Mouse (Mus musculus): Measurements from ENCODE around the gene Slit2. TPM values are rescaled to one million over a fixed set of nuclear protein-coding genes. Genes with fewer than 3 reads are reported as not detected.

The Slit2 gene
- total RNA-seq, 2 experiments from 2014 or later: 47.8 to 49.0 TPM

GRCm38 (mm10) chr5:48219624-48220155, 236.8 kb downstream of the Slit2 start:
- no peak for DNase-seq (ENCODE audit: low spot score in 2 of 2)

- no peak for DNase-seq (ENCODE audit: low spot score in 2 of 2)
Measured at GRCm38 (mm10) chr5:48225500-48225899, 242.6 kb downstream of the Slit2 start.

- no peak for DNase-seq (ENCODE audit: low spot score in 2 of 2)
Measured at GRCm38 (mm10) chr5:48230430-48231080, 247.6 kb downstream of the Slit2 start.

- DNase-seq (ENCODE audit: low spot score in 2 of 2): no peak
Measured at GRCm38 (mm10) chr5:48234728-48235127, 251.8 kb downstream of the Slit2 start.

GRCm38 (mm10) chr5:48235270-48235669, 252.3 kb downstream of the Slit2 start:
- DNase-seq (ENCODE audit: low spot score in 2 of 2): no peak

- peak; percentile 48 to 62 for DNase-seq (ENCODE audit: low spot score in 2 of 2)
Measured at GRCm38 (mm10) chr5:48240751-48241150, 257.8 kb downstream of the Slit2 start.

GRCm38 (mm10) chr5:48248327-48248726, 265.4 kb downstream of the Slit2 start:
- no peak for DNase-seq (ENCODE audit: low spot score in 2 of 2)

GRCm38 (mm10) chr5:48277561-48277960, 294.6 kb downstream of the Slit2 start:
- DNase-seq (ENCODE audit: low spot score in 2 of 2): no peak

- no peak for DNase-seq (ENCODE audit: low spot score in 2 of 2)
Measured at GRCm38 (mm10) chr5:48301186-48301585, 318.2 kb downstream of the Slit2 start.

- no peak for DNase-seq (ENCODE audit: low spot score in 2 of 2)
Measured at GRCm38 (mm10) chr5:48315057-48315602, 332.2 kb downstream of the Slit2 start.

GRCm38 (mm10) chr5:48320597-48320996, 337.7 kb downstream of the Slit2 start:
- DNase-seq (ENCODE audit: low spot score in 2 of 2): no peak

- no peak for DNase-seq (ENCODE audit: low spot score in 2 of 2)
Measured at GRCm38 (mm10) chr5:48326221-48326620, 343.3 kb downstream of the Slit2 start.

- DNase-seq (ENCODE audit: low spot score in 2 of 2): no peak
Measured at GRCm38 (mm10) chr5:48327652-48328051, 344.7 kb downstream of the Slit2 start, which contains the start of gene 5730480H06Rik. 5730480H06Rik (plus strand) TSS chr5:48327952.

GRCm38 (mm10) chr5:48329751-48330150, 346.8 kb downstream of the Slit2 start:
- DNase-seq (ENCODE audit: low spot score in 2 of 2): no peak

- DNase-seq (ENCODE audit: low spot score in 2 of 2): no peak
Measured at GRCm38 (mm10) chr5:48330817-48331216, 347.9 kb downstream of the Slit2 start.

GRCm38 (mm10) chr5:48331441-48331840, 348.5 kb downstream of the Slit2 start:
- no peak for DNase-seq (ENCODE audit: low spot score in 2 of 2)

GRCm38 (mm10) chr5:48333407-48333806, 350.5 kb downstream of the Slit2 start:
- no peak for DNase-seq (ENCODE audit: low spot score in 2 of 2)

- DNase-seq (ENCODE audit: low spot score in 2 of 2): no peak
Measured at GRCm38 (mm10) chr5:48333884-48334513, 351.1 kb downstream of the Slit2 start.

GRCm38 (mm10) chr5:48340808-48341433, 358.0 kb downstream of the Slit2 start:
- no peak for DNase-seq (ENCODE audit: low spot score in 2 of 2)

- DNase-seq (ENCODE audit: low spot score in 2 of 2): no peak
Measured at GRCm38 (mm10) chr5:48345095-48345982, 362.4 kb downstream of the Slit2 start.
